Mouse (Mus musculus): ENCODE results near the gene Mrps27.

- TF ChIP-seq GATA1 (IDR thresholded peaks at IDR 0.05; ENCODE audit: borderline replicate concordance, low read length) (no peak), FLI1 (IDR thresholded peaks at IDR 0.05; ENCODE audit: low read length) (no peak)
Measured at GRCm38 (mm10) chr13:99416601-99417000, 72.0 kb downstream of the Mrps27 start.
